Mouse (Mus musculus): ENCODE results near the gene Adam1a. TPM values are rescaled to one million over a fixed set of nuclear protein-coding genes. Genes with fewer than 3 reads are reported as not detected.

Gene Adam1a
- polyA plus RNA-seq, 1 experiment from 2014 or later: 6.9 TPM

GRCm38 (mm10) chr5:121484801-121485200 is 60.5 kb downstream of the Adam1a start:
- no peak overlapping the region for H3K4me2 ChIP-seq (ENCODE audit: low read length)
- 81% methylated on average over 5 of the region's 5 CpGs for WGBS
- no peaks in the 10 kb centered on the region for H3K4me1 ChIP-seq (ENCODE audit: control insufficient read depth, insufficient read depth, low read length)
- no peak overlapping the region for H3K27ac ChIP-seq (replicated peaks; ENCODE audit: low read depth, low read length)
- no peaks in the 10 kb centered on the region for H3K9me3 ChIP-seq (ENCODE audit: control insufficient read depth, low read length)
- no peak overlapping the region for H3K4me3 ChIP-seq (replicated peaks; ENCODE audit: low read depth, low read length)
- H3K27me3 ChIP-seq (ENCODE audit: control insufficient read depth, insufficient read depth, low read length): no peaks in the 10 kb centered on the region
- ATAC-seq (ENCODE audit: low FRiP score, low TSS enrichment): no peak
- no peak for DNase-seq
- no peak overlapping the region for H3K9ac ChIP-seq (replicated peaks; ENCODE audit: low read length)
- H3K36me3 ChIP-seq (ENCODE audit: control insufficient read depth, insufficient read depth, low read length): no peaks in the 10 kb centered on the region

GRCm38 (mm10) chr5:121477680-121478079 is 67.6 kb downstream of the Adam1a start:
- DNase-seq (peak; percentile 92), ATAC-seq (ENCODE audit: low FRiP score, low TSS enrichment) (no peak)
- no peak overlapping the region for H3K9ac ChIP-seq (replicated peaks; ENCODE audit: low read length)
- H3K4me2 ChIP-seq (ENCODE audit: low read length): no peak overlapping the region
- no peak overlapping the region for H3K27ac ChIP-seq (replicated peaks; ENCODE audit: low read depth, low read length)
- no peaks in the 10 kb centered on the region for H3K27me3 ChIP-seq (ENCODE audit: control insufficient read depth, insufficient read depth, low read length)
- no peaks in the 10 kb centered on the region for H3K36me3 ChIP-seq (ENCODE audit: control insufficient read depth, insufficient read depth, low read length)
- H3K4me1 ChIP-seq (ENCODE audit: control insufficient read depth, insufficient read depth, low read length): no peaks in the 10 kb centered on the region
- 34% methylated on average over 3 of the region's 3 CpGs for WGBS
- H3K4me3 ChIP-seq (replicated peaks; ENCODE audit: low read depth, low read length): no peak overlapping the region
- no peaks in the 10 kb centered on the region for H3K9me3 ChIP-seq (ENCODE audit: control insufficient read depth, low read length)

- no peaks in the 10 kb centered on the region for H3K36me3 ChIP-seq (ENCODE audit: control insufficient read depth, insufficient read depth, low read length)
- H3K4me3 ChIP-seq (replicated peaks; ENCODE audit: low read depth, low read length): no peak overlapping the region
- DNase-seq: no peak
- H3K4me1 ChIP-seq (ENCODE audit: control insufficient read depth, insufficient read depth, low read length): no peaks in the 10 kb centered on the region
- WGBS: 88% methylated on average over 1 of the region's 1 CpGs
- no peaks in the 10 kb centered on the region for H3K9me3 ChIP-seq (ENCODE audit: control insufficient read depth, low read length)
- H3K4me2 ChIP-seq (ENCODE audit: low read length): no peak overlapping the region
- no peak overlapping the region for H3K27ac ChIP-seq (replicated peaks; ENCODE audit: low read depth, low read length)
- no peaks in the 10 kb centered on the region for H3K27me3 ChIP-seq (ENCODE audit: control insufficient read depth, insufficient read depth, low read length)
- H3K9ac ChIP-seq (replicated peaks; ENCODE audit: low read length): no peak overlapping the region
- no peak for ATAC-seq (ENCODE audit: low FRiP score, low TSS enrichment)
Observed at GRCm38 (mm10) chr5:121476040-121476439, 69.2 kb downstream of the Adam1a start.

- H3K9ac ChIP-seq (replicated peaks; ENCODE audit: low read length): no peak overlapping the region
- DNase-seq (no peak), ATAC-seq (ENCODE audit: low FRiP score, low TSS enrichment) (no peak)
- 70% methylated on average over 7 of the region's 7 CpGs for WGBS
- H3K27me3 ChIP-seq (ENCODE audit: control insufficient read depth, insufficient read depth, low read length): no peaks in the 10 kb centered on the region
- no peak overlapping the region for H3K4me2 ChIP-seq (ENCODE audit: low read length)
- no peak overlapping the region for H3K4me3 ChIP-seq (replicated peaks; ENCODE audit: low read depth, low read length)
- H3K27ac ChIP-seq (replicated peaks; ENCODE audit: low read depth, low read length): no peak overlapping the region
- H3K4me1 ChIP-seq (ENCODE audit: control insufficient read depth, insufficient read depth, low read length): no peaks in the 10 kb centered on the region
- no peaks in the 10 kb centered on the region for H3K9me3 ChIP-seq (ENCODE audit: control insufficient read depth, low read length)
- no peaks in the 10 kb centered on the region for H3K36me3 ChIP-seq (ENCODE audit: control insufficient read depth, insufficient read depth, low read length)
Observed at GRCm38 (mm10) chr5:121474610-121475009, 70.7 kb downstream of the Adam1a start.

- Histone ChIP-seq H3K4me3 (replicated peaks; ENCODE audit: low read depth, low read length) (no peak overlapping the region), H3K27ac (replicated peaks; ENCODE audit: low read depth, low read length) (no peak overlapping the region), H3K9ac (replicated peaks; ENCODE audit: low read length) (no peak overlapping the region), H3K36me3 (ENCODE audit: control insufficient read depth, insufficient read depth, low read length) (no peaks in the 10 kb centered on the region), H3K4me2 (ENCODE audit: low read length) (no peak overlapping the region), H3K27me3 (ENCODE audit: control insufficient read depth, insufficient read depth, low read length) (no peaks in the 10 kb centered on the region), H3K4me1 (ENCODE audit: control insufficient read depth, insufficient read depth, low read length) (no peaks in the 10 kb centered on the region), H3K9me3 (ENCODE audit: control insufficient read depth, low read length) (no peaks in the 10 kb centered on the region)
- DNase-seq: no peak
- no peak for ATAC-seq (ENCODE audit: low FRiP score, low TSS enrichment)
- 93% methylated on average over 2 of the region's 2 CpGs for WGBS
Observed at GRCm38 (mm10) chr5:121472411-121472810, 72.9 kb downstream of the Adam1a start.

GRCm38 (mm10) chr5:121469566-121469965 is 75.7 kb downstream of the Adam1a start:
- ATAC-seq (ENCODE audit: low FRiP score, low TSS enrichment): no peak
- Histone ChIP-seq H3K27me3 (ENCODE audit: control insufficient read depth, insufficient read depth, low read length) (no peaks in the 10 kb centered on the region), H3K36me3 (ENCODE audit: control insufficient read depth, insufficient read depth, low read length) (no peaks in the 10 kb centered on the region), H3K4me2 (ENCODE audit: low read length) (no peak overlapping the region), H3K9ac (replicated peaks; ENCODE audit: low read length) (no peak overlapping the region), H3K27ac (replicated peaks; ENCODE audit: low read depth, low read length) (no peak overlapping the region), H3K4me3 (replicated peaks; ENCODE audit: low read depth, low read length) (no peak overlapping the region), H3K4me1 (ENCODE audit: control insufficient read depth, insufficient read depth, low read length) (no peaks in the 10 kb centered on the region), H3K9me3 (ENCODE audit: control insufficient read depth, low read length) (no peaks in the 10 kb centered on the region)
- no peak for DNase-seq
- WGBS: 58% methylated on average over 3 of the region's 3 CpGs

Other genes with a start within 250 kb of the Adam1a start
- gene Trafd1, start 159.8 kb downstream of the Adam1a start, polyA plus RNA-seq (2014; fragmentation: Nextera tagmentation; extraction: Ambion mirVana): 137 and 146 TPM in 2 replicates
- gene Naa25, start 147.5 kb downstream of the Adam1a start, polyA plus RNA-seq (2014; fragmentation: Nextera tagmentation; extraction: Ambion mirVana): 42.9 and 60.7 TPM in 2 replicates
- gene Tmem116, start 93.6 kb downstream of the Adam1a start, polyA plus RNA-seq (2014; fragmentation: Nextera tagmentation; extraction: Ambion mirVana): 1.7 and 2.0 TPM in 2 replicates
- 129 and 151 TPM in 2 replicates for gene Erp29, start 93.0 kb downstream of the Adam1a start, polyA plus RNA-seq (2014; fragmentation: Nextera tagmentation; extraction: Ambion mirVana)
- gene Adam1b, start 42.0 kb downstream of the Adam1a start, polyA plus RNA-seq (2014; fragmentation: Nextera tagmentation; extraction: Ambion mirVana): 0.08 TPM in 1 of 2 replicates, not detected in the other
- not detected in 2 replicates for gene Gm42878, start within 50 bp of the Adam1a start, polyA plus RNA-seq (2014; fragmentation: Nextera tagmentation; extraction: Ambion mirVana)
- 58.3 and 68.8 TPM in 2 replicates for gene Mapkapk5, start 423 bp upstream of the Adam1a start, polyA plus RNA-seq (2014; fragmentation: Nextera tagmentation; extraction: Ambion mirVana)
- 41.8 and 64.1 TPM in 2 replicates for gene Aldh2, start 48.3 kb upstream of the Adam1a start, polyA plus RNA-seq (2014; fragmentation: Nextera tagmentation; extraction: Ambion mirVana)
- gene Acad12, start 73.5 kb upstream of the Adam1a start, polyA plus RNA-seq (2014; fragmentation: Nextera tagmentation; extraction: Ambion mirVana): 1.2 and 1.7 TPM in 2 replicates
- 1.4 and 2.4 TPM in 2 replicates for gene Acad10, start 115.0 kb upstream of the Adam1a start, polyA plus RNA-seq (2014; fragmentation: Nextera tagmentation; extraction: Ambion mirVana)
- 39.1 and 47.6 TPM in 2 replicates for gene Brap, start 115.1 kb upstream of the Adam1a start, polyA plus RNA-seq (2014; fragmentation: Nextera tagmentation; extraction: Ambion mirVana)
- gene Atxn2, start 165.9 kb upstream of the Adam1a start, polyA plus RNA-seq (2014; fragmentation: Nextera tagmentation; extraction: Ambion mirVana): 85.3 and 92.2 TPM in 2 replicates

All from midbrain, embryonic 14.5 days (tissue).